Mouse (Mus musculus) heart, embryonic 10.5 days (tissue): ENCODE measurements at regions not wholly inside any gene's neighbourhood (a gene's known extent, or its start where the extent isn't known, plus 50 kb on each side); places are given as distances from the start of the nearest gene placed in this dataset.

Experiments
- DNase-seq: peaks from one replicate; pipeline ENCODE4 v3.0.0-alpha.2; 2017; ENCODE audit warnings: low spot score
- H3K27ac ChIP-seq: fragments of 300-500 bp; sonication (generic); 2 replicates; pipeline ENCODE4 v1.5.1; 2016; ENCODE audit warnings: mild to moderate bottlenecking
- H3K27me3 ChIP-seq: fragments of 300-500 bp; sonication (generic); 2 replicates; pipeline ENCODE4 v1.6.1; 2016; ENCODE audit warnings: mild to moderate bottlenecking; ENCODE audit not compliant: poor library complexity, insufficient read depth, severe bottlenecking
- H3K36me3 ChIP-seq: fragments of 300-500 bp; sonication (generic); 2 replicates; pipeline ENCODE4 v1.6.1; 2016; ENCODE audit warnings: mild to moderate bottlenecking, moderate library complexity
- H3K4me1 ChIP-seq: fragments of 300-500 bp; sonication (generic); 2 replicates; pipeline ENCODE4 v1.6.1; 2016; ENCODE audit warnings: mild to moderate bottlenecking
- H3K4me3 ChIP-seq: fragments of 300-500 bp; sonication (generic); 2 replicates; pipeline ENCODE4 v1.5.1; 2016; ENCODE audit warnings: mild to moderate bottlenecking, moderate library complexity
- H3K9me3 ChIP-seq: fragments of 300-500 bp; sonication (generic); 2 replicates; pipeline ENCODE4 v1.6.1; 2016; ENCODE audit warnings: mild to moderate bottlenecking, moderate library complexity
- WGBS: fragments of 180-500 bp; shearing (Covaris S2); methylation state at CpG from one replicate; pipeline ENCODE4 v1.1.7; 2016; 5-methylcytosine and 5-hydroxymethylcytosine counted together

DNA sequence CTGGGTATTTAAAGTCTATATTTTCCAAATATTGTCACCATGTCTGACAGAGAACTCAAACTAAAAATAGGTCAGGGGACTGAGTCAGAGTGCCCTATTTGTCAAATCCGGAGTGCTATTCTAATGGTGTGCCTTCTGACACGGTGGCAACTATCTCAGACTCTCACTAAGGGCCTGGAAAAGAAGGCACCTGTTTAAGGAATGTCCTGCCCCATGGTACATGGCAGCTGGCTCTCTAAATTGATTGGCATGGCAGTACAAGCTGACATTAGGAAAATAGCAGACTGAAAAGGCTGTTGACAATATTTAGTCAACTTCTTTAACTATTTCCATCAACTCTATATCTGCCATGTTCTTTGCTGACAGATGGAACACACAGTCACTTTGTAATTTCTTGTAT lies 405.1 kb upstream of the A1bg start:
- Histone ChIP-seq H3K4me3 (no peak overlapping the region), H3K27ac (no peak overlapping the region), H3K9me3 (no peaks in the 10 kb centered on the region), H3K4me1 (no peaks in the 10 kb centered on the region), H3K27me3 (no peaks in the 10 kb centered on the region), H3K36me3 (no peaks in the 10 kb centered on the region)
- 58% methylated on average over 2 of the region's 2 CpGs for WGBS
- DNase-seq, result no peak

DNA sequence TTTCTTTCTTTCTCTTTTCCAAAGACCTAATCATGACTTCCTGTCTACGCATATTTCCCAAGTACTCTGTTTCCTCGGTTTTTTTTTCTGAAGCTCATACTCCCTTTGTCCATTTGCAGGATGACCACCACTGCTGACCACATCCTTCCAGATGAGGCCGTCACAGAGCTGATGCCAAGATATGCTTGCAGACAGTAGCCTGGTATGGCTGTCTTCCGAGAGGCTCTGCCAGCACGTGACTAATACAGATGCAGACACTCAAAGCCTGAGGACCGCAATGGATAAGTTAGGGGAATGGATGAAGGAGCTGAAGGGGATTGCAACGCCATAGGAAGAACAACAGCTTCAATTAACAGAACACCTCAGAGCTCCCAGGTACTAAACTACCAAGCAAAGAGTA lies 399.4 kb upstream of the A1bg start:
- 81% methylated on average over 7 of the region's 7 CpGs for WGBS
- Histone ChIP-seq H3K27ac (no peak overlapping the region), H3K9me3 (no peaks in the 10 kb centered on the region), H3K4me3 (no peak overlapping the region), H3K27me3 (no peaks in the 10 kb centered on the region), H3K36me3 (no peaks in the 10 kb centered on the region), H3K4me1 (no peaks in the 10 kb centered on the region)
- no peak for DNase-seq

DNA sequence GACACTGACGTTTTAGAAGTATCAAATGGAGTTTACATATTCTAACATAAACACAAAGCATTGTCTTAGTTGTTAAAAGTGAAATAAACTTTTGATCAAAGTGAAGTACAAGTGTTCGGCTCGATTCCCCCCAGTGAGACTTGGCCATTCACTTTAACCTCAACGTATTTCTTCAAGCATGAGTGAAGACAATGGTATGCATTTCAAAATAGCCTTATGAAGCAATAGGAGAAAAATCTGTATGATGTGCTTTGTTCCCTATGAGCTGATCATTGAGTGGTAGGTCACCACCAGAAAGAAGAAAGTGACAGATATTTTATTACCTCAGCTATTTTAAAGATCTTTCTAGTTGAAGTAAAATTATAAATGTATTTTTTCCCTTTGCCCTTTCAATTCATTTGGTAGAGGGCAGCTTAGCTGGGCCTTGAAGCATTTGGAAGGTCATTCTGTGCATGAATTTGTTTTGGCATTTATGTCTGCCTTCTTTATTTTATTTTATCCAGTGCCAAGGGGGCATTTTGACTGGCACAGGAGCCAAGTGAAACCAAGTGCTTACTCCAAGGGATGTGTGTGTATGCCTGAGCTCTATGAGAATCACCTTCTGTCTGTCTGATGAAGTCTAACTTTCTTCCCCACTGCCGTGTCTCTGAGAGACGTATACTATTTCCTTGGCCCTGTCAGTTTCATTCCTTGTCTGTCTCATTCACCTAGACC lies 386.8 kb upstream of the A1bg start:
- no peak for DNase-seq
- Histone ChIP-seq H3K4me1 (no peaks in the 10 kb centered on the region), H3K27me3 (no peaks in the 10 kb centered on the region), H3K36me3 (no peaks in the 10 kb centered on the region), H3K9me3 (no peaks in the 10 kb centered on the region), H3K4me3 (no peak overlapping the region), H3K27ac (no peak overlapping the region)
- 79% methylated on average over 6 of the region's 6 CpGs for WGBS

DNA sequence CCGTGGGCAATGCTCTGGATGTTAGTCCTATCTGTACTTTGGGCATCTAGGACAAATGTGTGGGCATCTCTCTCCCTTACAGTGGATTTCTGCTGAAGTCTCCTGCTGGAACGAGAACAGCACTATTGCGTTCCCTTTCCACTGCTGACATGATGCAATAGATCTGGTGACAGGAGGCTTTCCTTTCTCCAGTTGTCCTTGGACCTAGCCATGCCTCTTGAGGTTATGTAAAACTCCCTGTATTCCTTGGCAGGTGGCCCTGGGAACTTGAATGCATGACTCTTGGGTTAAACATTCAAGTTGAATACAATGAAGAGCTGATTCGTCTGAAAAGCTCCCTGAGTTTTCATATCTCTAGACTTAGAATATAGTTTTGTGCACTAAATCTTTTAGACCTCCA lies 386.1 kb upstream of the A1bg start:
- no peak overlapping the region for H3K27ac ChIP-seq

DNA sequence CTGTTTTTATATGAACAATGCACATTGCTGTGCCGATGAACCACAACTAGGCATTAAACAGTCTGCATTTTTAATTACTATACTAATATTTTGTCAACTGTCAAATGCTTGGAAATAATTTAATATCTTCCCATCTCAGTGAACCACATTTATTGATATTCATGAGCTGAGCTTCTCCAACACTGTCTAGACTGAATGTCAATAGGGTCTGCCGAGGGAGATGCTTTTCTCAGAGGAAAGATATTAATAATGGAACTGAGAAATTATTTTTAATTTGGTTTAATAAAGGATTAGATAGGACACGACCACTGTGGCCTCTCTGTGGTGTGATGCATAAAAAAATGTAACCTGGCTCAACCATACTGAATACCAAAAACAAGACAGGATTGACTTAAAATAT lies 381.7 kb upstream of the A1bg start:
- Histone ChIP-seq H3K9me3 (no peaks in the 10 kb centered on the region), H3K27me3 (no peaks in the 10 kb centered on the region), H3K36me3 (no peaks in the 10 kb centered on the region), H3K4me3 (no peak overlapping the region), H3K4me1 (no peaks in the 10 kb centered on the region), H3K27ac (no peak overlapping the region)
- 72% methylated on average over 3 of the region's 3 CpGs for WGBS
- DNase-seq, result no peak

More for the DNA sequence above, 386.1 kb upstream of the A1bg start:
- Histone ChIP-seq H3K4me3 (no peak overlapping the region), H3K27me3 (no peaks in the 10 kb centered on the region), H3K36me3 (no peaks in the 10 kb centered on the region), H3K4me1 (no peaks in the 10 kb centered on the region), H3K9me3 (no peaks in the 10 kb centered on the region)
- DNase-seq, result no peak
- 65% methylated on average over 4 of the region's 4 CpGs for WGBS

DNA sequence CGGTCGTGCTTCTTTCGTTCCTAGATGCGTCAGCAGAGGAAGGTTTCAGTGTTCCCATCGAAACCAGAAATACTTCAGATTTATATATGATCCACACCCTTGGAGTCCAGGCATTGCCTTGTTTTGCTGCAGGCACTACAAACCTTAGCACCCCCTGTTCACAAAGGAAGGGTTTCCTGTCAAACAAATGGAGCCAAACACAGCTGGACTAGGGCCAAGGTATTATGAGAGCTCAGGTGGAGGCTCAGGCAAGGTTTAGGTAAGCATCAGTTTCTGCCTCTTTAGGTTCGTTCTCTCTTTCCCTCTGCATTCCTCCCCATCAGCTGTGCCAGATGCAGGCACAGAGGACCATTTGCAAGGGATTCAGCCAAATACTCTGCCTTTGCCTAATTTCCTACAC lies 377.0 kb upstream of the A1bg start:
- Histone ChIP-seq H3K4me3 (no peak overlapping the region), H3K9me3 (no peaks in the 10 kb centered on the region), H3K4me1 (no peaks in the 10 kb centered on the region), H3K36me3 (no peaks in the 10 kb centered on the region), H3K27me3 (no peaks in the 10 kb centered on the region), H3K27ac (no peak overlapping the region)
- WGBS, result 87% methylated on average over 6 of the region's 6 CpGs
- no peak for DNase-seq

DNA sequence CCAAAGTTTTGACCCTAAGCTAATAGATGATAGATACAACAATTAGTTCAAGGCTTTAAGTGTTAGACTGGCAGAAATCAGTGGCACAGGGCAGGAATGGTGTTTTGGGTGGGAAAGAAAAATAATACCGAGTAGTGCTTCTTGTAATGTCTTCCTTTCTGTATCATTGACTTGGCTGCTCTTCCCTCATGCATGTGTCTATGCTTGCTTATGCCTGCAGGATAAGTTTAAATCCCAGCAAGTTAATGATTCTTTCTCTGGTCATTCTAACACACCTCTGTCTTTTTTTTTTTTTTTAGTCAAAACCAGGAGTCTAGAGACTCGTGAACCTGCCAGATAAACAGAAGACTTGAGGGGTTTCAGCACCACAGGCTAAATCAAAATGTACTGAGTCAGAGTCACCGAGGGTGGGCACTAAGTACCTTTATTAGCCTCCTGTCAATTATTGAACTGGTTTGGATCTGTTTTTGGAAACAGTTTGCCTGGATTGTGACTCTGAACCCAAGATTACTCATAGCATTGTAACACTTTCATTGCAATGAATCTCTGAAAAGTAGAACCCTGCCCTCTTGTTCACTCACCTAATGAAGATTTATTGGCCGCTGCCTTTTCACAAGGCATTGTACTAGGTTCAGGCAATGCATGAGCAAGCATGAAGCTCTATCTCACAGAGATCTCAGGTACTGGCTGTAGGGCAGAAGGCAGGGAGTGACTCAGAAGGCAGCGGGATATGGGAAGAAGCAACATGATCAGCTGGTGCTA lies 374.8 kb upstream of the A1bg start:
- Histone ChIP-seq H3K27ac (no peak overlapping the region), H3K4me1 (no peaks in the 10 kb centered on the region), H3K9me3 (no peaks in the 10 kb centered on the region), H3K4me3 (no peak overlapping the region), H3K36me3 (no peaks in the 10 kb centered on the region), H3K27me3 (no peaks in the 10 kb centered on the region)
- 72% methylated on average over 5 of the region's 5 CpGs for WGBS
- no peak for DNase-seq

DNA sequence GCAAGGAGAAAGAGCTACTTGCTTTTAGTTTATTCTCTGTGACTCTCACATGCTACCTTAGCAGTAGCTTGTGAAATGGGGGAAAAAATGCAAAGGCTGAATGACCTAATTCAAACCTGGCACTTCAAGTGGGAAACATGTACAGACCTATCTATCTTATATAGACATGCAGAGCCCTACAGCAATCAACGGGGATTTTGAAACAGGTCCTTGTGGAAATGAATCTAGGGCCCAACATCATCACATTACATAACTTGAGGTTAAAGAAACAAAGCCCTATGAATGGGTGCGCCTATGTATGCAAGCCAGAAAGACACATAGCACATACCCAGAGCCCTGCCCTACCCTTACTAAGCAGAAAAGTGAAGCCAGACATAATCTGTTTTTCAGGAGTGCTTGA lies 371.8 kb upstream of the A1bg start:
- no peak for DNase-seq
- H3K4me3 ChIP-seq, result no peak overlapping the region
- no peaks in the 10 kb centered on the region for H3K9me3 ChIP-seq
- H3K36me3 ChIP-seq, result no peaks in the 10 kb centered on the region
- no peaks in the 10 kb centered on the region for H3K4me1 ChIP-seq
- no peak overlapping the region for H3K27ac ChIP-seq
- WGBS, result 85% methylated on average over 2 of the region's 2 CpGs
- no peaks in the 10 kb centered on the region for H3K27me3 ChIP-seq

DNA sequence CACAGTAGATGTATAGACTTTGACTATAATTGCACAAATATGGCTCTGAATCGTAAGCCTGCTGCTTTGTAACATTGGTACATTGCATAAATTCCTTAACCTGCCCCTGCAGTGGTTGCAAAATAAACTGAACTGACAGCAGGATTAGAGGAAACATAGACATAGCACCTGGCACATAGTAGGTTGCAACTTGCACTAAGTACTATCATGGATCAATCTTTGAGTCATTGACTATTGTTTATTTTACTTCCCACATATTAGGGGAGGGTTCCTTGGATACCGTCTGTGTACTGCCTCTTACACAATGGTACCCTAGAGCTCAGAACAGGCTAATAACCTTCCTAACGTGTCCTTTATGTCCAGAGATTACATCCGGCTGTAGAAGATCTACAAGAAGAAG lies 371.3 kb upstream of the A1bg start:
- Histone ChIP-seq H3K4me1 (no peaks in the 10 kb centered on the region), H3K27me3 (no peaks in the 10 kb centered on the region), H3K9me3 (no peaks in the 10 kb centered on the region), H3K27ac (no peak overlapping the region), H3K4me3 (no peak overlapping the region), H3K36me3 (no peaks in the 10 kb centered on the region)
- WGBS, result 67% methylated on average over 4 of the region's 4 CpGs
- no peak for DNase-seq

DNA sequence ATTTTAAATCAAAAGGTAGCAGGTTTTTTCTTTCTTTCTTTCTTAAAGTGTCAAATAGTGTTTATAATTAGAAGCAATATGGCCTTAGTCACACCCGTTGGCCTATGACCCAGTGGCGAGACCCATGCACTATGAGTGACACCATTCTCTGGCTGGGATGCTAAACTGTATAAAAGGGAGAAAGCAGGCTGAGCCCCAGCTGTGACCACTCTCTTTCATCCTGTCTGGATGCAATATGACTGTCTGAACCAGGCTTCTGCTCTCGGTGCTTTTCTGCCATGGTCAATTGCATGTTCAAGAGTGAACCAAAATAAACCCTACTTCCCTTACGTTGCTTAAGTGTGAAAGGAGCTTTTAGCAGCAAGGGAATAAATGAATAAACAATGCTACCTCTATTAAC lies 346.0 kb upstream of the A1bg start:
- no peak for DNase-seq
- no peaks in the 10 kb centered on the region for H3K36me3 ChIP-seq
- H3K27me3 ChIP-seq, result no peaks in the 10 kb centered on the region
- WGBS, result 83% methylated on average over 4 of the region's 4 CpGs
- no peak overlapping the region for H3K4me3 ChIP-seq
- H3K27ac ChIP-seq, result no peak overlapping the region
- H3K4me1 ChIP-seq, result no peaks in the 10 kb centered on the region
- H3K9me3 ChIP-seq, result no peaks in the 10 kb centered on the region

DNA sequence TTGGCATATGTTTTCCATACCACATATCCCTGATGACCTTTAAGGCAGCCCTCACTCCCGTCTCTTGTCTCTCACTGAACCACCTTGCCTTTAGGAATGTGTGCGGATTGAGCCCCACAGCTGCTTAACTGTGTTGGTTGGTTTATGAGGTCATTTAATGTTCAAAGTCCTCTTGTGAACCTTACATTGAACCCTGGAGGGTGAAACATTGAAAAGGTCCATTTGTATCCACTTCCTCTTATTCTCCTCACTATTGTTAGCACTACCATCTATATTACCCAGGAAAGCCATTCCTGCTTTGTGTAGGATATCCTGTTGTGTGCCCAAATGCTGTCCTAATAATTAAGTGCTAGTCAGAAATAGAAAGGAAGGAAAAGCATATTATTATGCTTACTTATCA lies 336.2 kb upstream of the A1bg start:
- no peaks in the 10 kb centered on the region for H3K27me3 ChIP-seq
- WGBS, result 59% methylated on average over 2 of the region's 2 CpGs
- H3K9me3 ChIP-seq, result no peaks in the 10 kb centered on the region
- H3K4me1 ChIP-seq, result no peaks in the 10 kb centered on the region
- no peak overlapping the region for H3K27ac ChIP-seq
- DNase-seq, result no peak
- H3K36me3 ChIP-seq, result no peaks in the 10 kb centered on the region
- H3K4me3 ChIP-seq, result no peak overlapping the region

DNA sequence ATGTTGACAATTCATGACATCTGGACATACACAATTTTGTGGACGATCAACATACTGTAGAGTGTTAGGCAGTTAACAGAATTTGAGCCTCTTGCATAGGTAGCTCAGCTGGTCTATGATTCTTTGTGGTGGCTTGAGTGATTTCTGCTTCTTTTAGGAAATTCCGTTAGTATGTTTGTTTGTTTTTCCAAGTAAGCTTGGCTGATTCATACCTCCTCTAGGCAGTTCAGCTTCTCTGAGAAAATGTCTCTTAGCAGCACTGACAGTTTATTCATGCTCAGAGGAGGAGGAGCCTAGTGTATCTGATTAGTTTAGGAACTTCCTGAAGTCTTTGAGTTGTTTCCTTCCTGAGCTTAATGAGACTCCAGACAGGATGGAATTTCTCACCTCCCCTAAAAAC lies 321.7 kb upstream of the A1bg start:
- no peak for DNase-seq
- Histone ChIP-seq H3K9me3 (no peaks in the 10 kb centered on the region), H3K27ac (no peak overlapping the region), H3K4me1 (no peaks in the 10 kb centered on the region), H3K27me3 (no peaks in the 10 kb centered on the region), H3K4me3 (no peak overlapping the region), H3K36me3 (no peaks in the 10 kb centered on the region)
- WGBS, result 67% methylated on average over 2 of the region's 2 CpGs

DNA sequence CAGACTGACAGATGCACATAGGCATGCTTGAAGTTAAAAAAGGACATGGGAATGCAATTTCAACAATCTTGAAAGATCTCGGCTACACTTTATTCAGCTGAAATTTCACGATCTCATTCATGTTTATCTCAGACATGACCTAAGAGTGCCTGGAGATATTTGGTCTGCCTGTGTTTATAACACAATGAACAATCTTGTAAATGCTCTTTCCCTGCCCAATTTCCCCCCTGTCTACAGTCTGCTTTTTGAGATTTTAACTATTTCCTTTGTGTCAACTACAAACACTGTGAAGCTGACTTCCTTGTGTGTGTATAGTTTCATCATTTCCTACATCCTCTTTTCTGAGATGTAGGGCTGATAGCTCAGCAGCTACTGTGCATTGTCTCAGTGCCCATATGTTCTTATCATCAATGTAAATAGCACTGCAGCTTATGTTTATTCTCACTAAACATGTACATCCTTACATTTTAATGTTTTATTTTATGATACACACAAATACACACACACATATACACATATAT lies 319.4 kb upstream of the A1bg start:
- Histone ChIP-seq H3K4me3 (no peak overlapping the region), H3K27me3 (no peaks in the 10 kb centered on the region), H3K9me3 (no peaks in the 10 kb centered on the region), H3K36me3 (no peaks in the 10 kb centered on the region), H3K27ac (no peak overlapping the region), H3K4me1 (no peaks in the 10 kb centered on the region)
- 64% methylated on average over 2 of the region's 2 CpGs for WGBS
- DNase-seq, result no peak
